Mouse (Mus musculus) cerebellum, adult 2 months (tissue): ENCODE data around the gene Fpr2.

Source experiments
- CTCF ChIP-seq: fragments of 200-500 bp; IDR thresholded peaks from 2 replicates; pipeline ENCODE4 v1.5.1; 2011; ENCODE audit warnings: low read depth, mild to moderate bottlenecking, control low read depth, low read length, moderate library complexity, borderline replicate concordance; ENCODE audit not compliant: insufficient read depth
- POLR2A ChIP-seq: fragments of 200-500 bp; IDR thresholded peaks from 2 replicates; pipeline ENCODE4 v1.6.1; 2011; ENCODE audit warnings: low read length, control low read depth, borderline replicate concordance; ENCODE audit not compliant: insufficient read depth

DNA sequence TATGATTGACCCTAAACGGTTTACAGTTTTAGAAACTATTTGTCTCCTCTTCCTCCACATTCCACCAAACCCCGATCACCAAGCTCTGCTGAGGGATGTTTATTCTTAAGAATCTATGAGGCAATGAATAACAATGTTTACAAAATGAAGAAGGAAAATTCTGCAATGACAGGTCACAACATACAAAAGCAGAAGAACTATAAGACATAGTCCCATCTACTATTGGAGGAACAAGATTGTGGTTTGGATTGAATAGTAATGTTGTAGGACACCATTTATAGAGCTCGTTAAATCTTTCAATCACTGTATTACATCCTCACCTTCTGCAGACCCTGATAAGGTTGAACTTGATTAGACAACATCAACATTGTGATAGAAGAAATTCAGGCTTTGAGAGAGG is 5.0 kb upstream of the Fpr2 start:
- TF ChIP-seq CTCF (no peak), POLR2A (no peak)
